Mouse (Mus musculus) embryo, embryonic 10 days (tissue): ENCODE data around the gene Arsk.

Experiments used
- DNase-seq: peaks from one replicate; pipeline ENCODE4 v3.0.0-alpha.2; 2015; ENCODE audit warnings: low spot score

Gene Arsk

GRCm38 (mm10) chr13:76098493-76099303, at the start of gene Arsk, which contains the start of gene Ttc37:
TSS of gene Arsk (minus strand) at chr13:76098660.
TSS of gene Ttc37 (plus strand) at chr13:76098734.
- peak; percentile 99 for DNase-seq

- no peak for DNase-seq
These were observed 42.8 kb upstream of the Arsk start for GRCm38 (mm10) chr13:76141117-76141808.

- DNase-seq, result no peak
These were observed 40.4 kb upstream of the Arsk start for GRCm38 (mm10) chr13:76138862-76139261.

GRCm38 (mm10) chr13:76132415-76132814, 34.0 kb upstream of the Arsk start:
- DNase-seq, result no peak

- DNase-seq, result no peak
These were observed 30.3 kb upstream of the Arsk start for GRCm38 (mm10) chr13:76128799-76129198.

- no peak for DNase-seq
These were observed 10.8 kb upstream of the Arsk start for GRCm38 (mm10) chr13:76109069-76109824.

- no peak for DNase-seq
These were observed 3.5 kb upstream of the Arsk start for GRCm38 (mm10) chr13:76101989-76102388.

- DNase-seq, result peak; percentile 56
These were observed 356 bp downstream of the Arsk start for GRCm38 (mm10) chr13:76098116-76098492.

- DNase-seq, result no peak
These were observed 24.1 kb downstream of the Arsk start for GRCm38 (mm10) chr13:76074323-76074722.

GRCm38 (mm10) chr13:76064363-76064945, 34.0 kb downstream of the Arsk start:
- peak; percentile 7 for DNase-seq

- no peak for DNase-seq
These were observed 34.9 kb downstream of the Arsk start for GRCm38 (mm10) chr13:76063548-76063947.

- DNase-seq, result no peak
These were observed 35.9 kb downstream of the Arsk start for GRCm38 (mm10) chr13:76062569-76062968.

GRCm38 (mm10) chr13:76062126-76062525, 36.3 kb downstream of the Arsk start:
- no peak for DNase-seq

GRCm38 (mm10) chr13:76059591-76059990, 38.9 kb downstream of the Arsk start:
- DNase-seq, result no peak

GRCm38 (mm10) chr13:76057267-76058069, 41.0 kb downstream of the Arsk start:
- no peak for DNase-seq

GRCm38 (mm10) chr13:76056896-76057266, 41.6 kb downstream of the Arsk start, which contains the start of gene Gpr150:
TSS of gene Gpr150 (minus strand) at chr13:76056996.
- no peak for DNase-seq

GRCm38 (mm10) chr13:76056261-76056724, 42.2 kb downstream of the Arsk start:
- DNase-seq, result peak; percentile 86

GRCm38 (mm10) chr13:76055391-76056232, 42.8 kb downstream of the Arsk start:
- DNase-seq, result peak; percentile 48

- DNase-seq, result no peak
These were observed 53.5 kb downstream of the Arsk start for GRCm38 (mm10) chr13:76044971-76045370.

- DNase-seq, result no peak
These were observed 56.0 kb downstream of the Arsk start for GRCm38 (mm10) chr13:76042455-76042854.
